Mouse (Mus musculus) mature B cell (primary cell): ENCODE data around the gene Pigs.

Experiments used
- in situ Hi-C: fragments of 300-500 bp; cut with MboI; formaldehyde crosslinking; loops from 2 replicates; pipeline ENCODE4 v1.14.3; 2019

The Pigs gene

DNA sequence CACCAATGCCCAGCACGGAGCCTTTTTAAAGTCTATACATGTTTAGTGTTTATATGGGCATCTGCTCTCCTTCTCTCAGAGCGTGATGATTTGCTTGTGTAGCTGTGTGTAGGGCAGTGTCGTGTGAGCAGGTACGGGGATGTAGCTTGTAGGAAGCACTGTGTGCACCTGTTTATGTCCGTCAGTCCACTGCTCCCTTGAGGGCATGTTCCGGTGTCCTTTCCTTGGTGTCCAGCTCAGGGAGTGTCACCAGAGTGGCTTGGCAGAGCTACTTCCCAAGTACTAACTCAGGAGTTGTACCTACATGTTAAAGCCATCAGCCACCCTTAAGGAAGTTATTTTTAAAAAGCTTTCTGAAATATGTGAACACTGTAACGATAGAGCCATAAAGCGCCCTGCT lies 8.8 kb downstream of the Pigs start:
- in situ Hi-C loops = no loop called here

DNA sequence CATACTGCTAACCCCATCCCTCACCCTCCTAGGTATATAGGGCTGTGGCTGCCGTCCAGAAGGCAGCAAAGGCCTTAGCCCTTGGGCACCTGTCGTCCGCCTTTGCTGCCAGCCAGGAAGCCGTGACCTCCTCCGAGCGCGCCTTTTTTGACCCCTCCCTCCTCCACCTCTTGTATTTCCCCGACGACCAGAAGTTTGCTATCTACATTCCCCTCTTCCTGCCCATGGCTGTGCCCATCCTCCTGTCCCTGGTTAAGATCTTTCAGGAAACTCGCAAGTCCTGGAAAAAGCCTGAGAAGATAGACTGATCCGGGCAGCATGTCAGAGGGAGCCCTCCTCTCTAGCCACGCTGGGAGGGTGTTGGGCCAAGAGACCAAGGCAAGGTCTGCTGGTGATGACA lies 13.5 kb downstream of the Pigs start:
- in situ Hi-C loops = no loop called here

DNA sequence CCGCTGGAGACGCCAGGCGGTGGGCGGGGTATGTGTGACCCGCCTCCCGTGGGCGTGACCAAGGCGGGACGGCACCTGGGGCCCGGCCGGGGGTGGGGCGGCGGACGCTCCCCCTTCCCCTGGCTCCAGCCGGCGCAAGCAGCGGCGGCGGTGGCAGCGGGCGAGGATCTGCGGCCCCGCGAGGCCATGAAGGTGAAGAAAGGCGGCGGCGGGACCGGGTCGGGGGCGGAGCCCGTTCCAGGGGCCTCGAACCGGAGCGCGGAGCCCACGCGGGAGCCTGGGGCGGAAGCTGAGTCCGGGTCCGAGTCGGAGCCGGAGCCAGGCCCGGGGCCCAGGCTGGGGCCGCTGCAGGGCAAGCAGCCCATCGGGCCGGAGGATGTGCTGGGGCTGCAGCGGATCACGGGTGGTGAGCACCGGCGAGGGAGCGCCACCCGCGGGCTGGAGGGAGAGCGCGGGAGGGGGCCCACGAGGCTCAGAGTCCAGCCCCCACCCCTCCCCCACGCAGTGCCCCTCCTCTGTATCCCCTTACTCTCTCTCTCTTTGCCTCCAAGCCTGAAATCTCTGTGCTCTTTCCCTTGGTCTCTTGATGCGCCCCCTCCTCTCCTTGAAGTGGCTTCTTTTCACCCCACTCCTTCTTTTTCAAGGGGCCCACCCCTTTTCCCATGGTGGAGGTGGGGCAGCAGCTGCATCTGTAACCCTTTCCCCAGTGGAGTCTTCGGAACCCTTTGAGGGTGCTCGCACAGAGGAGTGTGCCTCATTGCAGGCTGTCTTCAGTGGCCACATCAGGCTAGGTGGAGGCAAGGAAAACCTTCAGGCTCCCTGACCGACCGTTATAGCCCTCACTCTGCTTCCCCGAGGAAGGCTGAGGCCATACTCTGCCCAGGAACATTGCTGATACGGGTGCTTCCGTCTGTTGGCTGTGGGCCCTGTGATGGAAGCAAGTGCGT lies 15.4 kb downstream of the Pigs start, which contains the start of gene Unc119:
TSS of gene Unc119 (plus strand) at position 102 of the 947 bp plus-strand sequence.
- in situ Hi-C loops = no loop called here

DNA sequence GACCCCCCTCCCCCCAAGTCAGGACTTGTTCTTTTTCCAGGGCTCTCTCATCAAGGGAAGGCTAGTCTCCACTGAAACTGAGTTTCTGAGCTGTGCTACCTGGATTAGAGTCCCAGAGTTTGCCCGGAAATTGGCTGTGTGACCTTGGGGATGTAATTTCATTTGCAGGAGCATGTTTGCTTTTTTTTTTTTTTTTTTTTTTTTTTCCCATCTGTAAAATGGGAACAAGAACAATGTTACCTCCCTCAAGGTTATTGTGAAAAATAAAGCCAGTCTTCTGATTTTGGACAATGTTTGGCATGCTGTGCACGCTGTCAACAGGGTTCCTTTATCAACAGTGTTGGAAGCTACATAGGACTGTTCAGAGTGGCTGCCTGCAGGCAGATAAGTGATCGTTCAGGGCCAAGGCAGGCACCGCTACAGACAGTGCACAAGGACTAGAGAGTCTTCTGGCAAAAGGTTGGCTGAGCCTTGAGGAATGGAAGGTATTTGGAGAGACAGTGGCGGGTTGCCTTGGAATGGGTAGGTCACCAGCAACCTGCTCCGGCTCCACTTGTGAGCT lies 16.2 kb downstream of the Pigs start:
- in situ Hi-C loops = no loop called here

DNA sequence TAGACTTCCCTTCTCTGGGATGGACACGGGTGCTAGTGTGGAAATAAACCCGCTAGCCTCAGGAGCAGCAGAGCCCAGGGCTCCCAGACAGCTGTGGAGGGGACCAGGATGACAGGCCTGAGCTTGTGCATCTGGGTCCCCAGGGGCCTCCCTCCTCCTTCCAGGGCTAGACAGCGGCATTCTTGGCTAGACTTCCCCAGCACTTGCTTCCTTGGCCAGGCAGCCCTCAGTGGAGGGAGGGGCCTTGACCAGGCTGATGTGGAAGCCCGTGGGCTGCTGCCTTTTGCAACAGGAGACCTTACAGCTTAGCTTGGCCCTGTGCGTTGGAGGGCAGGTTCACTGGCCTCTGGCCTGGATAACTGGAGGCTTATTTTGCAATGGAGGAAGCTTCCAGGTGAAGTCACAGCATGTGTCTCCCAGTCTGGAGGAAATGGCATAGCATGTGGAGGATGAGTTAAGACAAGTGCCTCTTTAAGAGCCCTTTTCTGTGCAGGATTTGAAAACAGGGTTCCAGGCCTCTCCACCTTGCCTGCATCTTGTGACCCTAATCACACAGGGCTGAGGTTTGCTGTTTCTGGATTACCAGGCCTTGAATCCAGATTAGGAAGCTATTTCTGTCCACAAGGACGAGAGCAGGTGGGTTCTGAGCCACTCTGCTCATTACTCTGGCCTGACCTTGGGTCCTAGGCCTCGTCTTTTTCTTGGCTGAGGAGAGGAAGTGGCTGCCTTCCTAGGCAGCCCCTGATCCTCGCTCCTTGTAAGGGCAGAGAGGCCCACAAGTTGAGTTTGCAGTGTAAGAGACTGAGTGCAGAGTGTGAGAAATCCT lies 16.9 kb downstream of the Pigs start:
- in situ Hi-C loops = no loop called here

DNA sequence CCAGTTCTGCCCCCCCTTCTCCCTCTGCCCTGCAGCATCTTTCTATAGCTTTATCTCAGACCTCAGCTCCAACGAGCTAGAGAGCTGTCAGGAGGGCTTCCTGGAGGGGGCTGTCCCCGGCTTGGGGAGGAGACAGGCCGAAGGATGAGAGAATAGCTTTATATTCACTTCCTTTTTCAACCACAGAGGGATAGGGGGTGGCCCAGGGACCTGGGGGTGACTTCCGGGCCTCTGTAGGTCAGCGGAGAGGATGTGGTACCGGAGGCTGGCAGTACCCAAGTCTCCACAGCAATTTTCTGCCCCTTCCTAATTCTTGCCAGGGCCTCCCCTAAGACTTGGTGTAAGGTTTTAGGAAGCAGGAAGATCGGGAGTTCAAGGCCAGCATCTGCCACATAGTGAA lies 17.6 kb downstream of the Pigs start:
- in situ Hi-C loops = no loop called here

DNA sequence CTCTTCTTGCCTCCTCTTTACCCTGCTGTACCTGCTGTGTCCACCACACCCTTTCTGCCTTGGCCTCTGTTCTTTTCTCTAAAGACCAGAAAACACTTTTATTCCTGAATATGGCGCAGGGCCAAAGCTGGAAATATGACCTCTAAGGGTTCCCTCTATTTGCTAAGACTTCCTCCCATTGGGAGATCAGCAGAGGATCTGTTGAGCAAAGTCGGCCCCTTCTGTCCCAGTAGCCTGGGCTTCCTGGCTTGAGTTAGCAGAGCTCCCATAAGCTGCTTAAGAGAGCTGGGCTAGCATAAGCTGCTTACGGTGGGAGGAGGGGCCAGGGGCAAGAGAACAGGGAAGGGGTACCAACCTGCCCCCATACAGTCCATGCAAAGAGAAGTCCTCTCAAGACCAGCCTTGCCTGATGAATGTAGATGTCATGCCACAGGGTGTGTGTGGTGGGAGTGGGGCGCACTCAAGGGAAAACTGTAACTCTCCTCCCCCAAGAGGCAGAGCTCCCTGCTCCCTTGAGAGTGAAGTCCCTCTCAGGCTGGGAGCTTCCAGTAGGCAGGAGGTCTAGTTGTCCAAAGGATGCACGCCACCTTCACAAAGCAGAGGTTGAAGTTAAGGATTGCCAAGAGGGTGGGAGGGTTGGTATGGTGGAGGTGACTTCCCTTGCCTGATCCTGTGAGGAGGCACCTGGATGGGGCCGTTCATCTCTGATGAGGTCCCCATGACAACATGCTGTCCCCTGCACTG lies 18.3 kb downstream of the Pigs start:
- in situ Hi-C loops = no loop called here

DNA sequence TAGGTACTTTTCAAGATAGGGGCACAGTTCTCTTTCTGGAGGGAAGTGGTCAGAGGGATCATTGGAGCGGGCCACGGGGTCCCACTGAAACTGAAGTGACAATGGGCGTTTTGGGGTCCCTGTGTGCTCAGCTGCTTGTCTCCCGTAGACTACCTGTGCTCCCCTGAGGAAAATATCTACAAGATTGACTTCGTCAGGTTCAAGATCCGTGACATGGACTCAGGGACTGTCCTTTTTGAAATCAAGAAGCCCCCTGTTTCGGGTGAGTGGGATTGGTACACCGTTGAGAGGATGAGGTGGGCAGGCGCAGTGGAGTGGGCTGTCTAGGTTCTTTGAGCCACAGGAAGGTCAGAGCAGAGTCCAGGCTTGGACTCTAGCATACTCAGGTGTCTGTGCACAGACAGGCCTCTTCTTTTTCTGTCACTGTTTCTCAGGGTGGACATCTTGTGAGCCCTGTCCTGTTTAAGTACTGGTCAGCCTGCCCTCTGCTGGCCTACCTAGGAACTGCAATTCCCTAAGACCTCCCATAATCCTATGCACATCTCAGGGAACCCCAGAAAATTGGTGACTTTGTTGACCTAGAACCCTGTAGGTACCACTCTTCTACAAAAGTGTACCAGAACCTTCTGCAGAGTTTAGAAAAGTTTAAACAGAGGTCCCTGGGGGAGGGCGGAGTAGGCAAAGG lies 19.0 kb downstream of the Pigs start:
- in situ Hi-C loops = no loop called here

DNA sequence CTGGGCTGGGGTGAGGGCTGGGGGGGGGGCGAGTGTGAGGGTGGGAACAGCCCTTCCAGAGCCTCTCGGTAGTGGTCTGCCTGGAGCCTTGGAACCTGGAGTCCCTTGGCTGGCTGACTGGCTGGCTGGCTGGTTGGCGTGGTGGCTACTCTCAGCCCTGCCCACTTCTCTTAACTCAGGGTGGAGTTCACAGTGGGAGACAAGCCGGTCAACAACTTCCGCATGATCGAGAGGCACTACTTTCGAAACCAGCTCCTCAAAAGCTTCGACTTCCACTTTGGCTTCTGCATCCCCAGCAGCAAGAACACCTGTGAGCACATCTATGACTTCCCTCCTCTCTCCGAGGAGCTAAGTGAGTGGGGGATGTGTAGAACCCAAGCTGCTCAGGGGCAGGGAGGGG lies 19.7 kb downstream of the Pigs start:
- in situ Hi-C loops = no loop called here

DNA sequence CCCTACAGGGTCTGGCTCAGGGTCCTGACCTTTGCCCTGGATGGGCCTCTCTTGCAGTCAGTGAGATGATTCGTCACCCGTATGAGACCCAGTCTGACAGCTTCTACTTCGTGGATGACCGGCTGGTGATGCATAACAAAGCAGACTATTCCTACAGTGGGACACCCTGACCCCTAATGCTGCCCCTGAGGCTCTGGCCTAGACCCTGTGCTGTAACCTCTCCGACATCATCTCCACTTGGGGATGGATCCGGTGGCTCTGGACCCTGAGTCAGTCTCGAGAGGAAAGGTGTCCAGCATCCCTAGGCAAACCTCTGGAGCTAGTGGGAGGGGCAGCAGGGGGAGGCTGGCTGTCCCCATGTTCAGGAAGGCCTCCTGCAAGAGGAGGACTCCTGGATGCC lies 20.3 kb downstream of the Pigs start:
- in situ Hi-C loops = no loop called here

DNA sequence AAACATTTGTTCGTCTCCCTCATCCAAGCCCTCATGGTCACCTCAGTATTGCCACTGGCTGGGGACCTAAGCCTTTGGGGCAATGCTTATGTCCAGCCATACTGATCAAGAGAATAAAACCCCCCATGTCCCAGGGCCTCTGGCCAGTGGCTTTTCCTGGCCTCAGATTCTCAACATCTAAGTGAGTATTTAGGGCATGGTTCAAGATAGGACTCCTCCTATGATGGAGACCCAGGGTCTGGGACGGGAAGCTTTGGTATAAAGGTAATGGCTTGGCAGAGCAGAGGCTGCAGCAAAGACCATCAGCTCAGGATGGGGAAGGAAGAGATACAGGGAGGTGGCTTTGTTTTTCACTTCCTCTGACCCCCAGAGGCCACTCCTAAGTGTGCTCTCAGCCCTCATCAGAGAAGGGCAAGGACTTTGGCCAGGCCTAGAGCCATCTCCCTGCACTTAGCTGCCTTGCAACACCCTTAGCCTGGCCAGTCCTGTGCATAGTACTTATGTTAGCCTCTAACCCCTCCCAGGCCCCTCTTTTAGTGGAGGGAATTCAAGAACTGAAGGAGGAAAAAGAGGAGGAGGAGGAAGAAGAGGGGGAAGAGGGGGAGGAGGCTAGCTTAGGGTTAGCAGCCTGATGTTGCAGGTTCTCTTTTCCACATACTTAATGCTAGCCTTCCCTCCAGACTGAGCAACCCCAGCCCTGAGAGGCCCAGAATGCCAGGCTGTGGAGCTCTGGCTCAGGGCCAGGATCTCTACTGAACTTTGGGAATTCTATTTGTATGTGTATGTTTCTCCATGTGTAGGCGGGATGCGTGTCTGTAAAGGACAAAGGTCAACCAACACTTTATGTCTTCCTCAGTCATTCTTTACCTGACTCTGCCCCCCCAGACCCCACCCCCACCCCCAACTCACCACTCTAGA lies 21.5 kb downstream of the Pigs start:
- in situ Hi-C loops = no loop called here

DNA sequence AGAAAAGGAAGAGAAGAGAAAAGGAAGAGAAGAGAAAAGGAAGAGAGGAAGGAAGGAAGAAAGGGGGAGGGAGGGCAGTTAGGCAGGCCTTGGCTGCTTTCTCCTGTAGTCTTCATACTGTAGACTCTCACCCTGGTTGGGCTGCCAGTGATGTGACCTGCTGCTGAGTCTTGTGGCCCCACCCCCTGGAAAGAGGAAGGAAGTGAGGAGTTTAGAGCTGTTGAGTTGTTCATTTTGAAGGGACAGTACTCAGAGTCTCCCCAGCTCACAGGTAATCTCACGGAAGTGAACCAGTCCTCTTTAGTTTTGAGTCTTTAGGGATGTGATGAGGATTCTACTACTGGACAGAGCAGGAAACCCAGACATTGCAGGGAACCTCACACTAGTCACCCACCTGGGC lies 24.9 kb downstream of the Pigs start:
- in situ Hi-C loops = no loop called here

DNA sequence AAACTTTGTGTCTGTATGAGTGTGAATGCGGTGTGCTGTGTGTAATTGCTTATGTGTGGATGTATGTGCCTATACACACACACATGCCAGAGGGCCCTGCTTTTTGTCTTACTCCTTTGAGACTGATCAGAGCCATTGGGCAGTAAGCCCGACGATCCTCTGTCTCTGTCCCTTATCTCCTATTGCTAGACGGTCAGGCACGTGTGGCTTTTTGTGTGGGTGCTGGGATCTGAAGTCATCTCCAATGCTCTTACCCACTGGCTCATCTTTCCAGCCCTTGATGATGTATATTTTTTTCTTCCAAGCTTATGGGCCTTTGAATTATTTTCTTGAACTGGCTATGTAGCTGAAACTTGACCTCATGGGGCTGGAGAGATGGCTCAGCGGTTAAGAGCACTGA lies 26.7 kb downstream of the Pigs start:
- in situ Hi-C loops = no loop called here

DNA sequence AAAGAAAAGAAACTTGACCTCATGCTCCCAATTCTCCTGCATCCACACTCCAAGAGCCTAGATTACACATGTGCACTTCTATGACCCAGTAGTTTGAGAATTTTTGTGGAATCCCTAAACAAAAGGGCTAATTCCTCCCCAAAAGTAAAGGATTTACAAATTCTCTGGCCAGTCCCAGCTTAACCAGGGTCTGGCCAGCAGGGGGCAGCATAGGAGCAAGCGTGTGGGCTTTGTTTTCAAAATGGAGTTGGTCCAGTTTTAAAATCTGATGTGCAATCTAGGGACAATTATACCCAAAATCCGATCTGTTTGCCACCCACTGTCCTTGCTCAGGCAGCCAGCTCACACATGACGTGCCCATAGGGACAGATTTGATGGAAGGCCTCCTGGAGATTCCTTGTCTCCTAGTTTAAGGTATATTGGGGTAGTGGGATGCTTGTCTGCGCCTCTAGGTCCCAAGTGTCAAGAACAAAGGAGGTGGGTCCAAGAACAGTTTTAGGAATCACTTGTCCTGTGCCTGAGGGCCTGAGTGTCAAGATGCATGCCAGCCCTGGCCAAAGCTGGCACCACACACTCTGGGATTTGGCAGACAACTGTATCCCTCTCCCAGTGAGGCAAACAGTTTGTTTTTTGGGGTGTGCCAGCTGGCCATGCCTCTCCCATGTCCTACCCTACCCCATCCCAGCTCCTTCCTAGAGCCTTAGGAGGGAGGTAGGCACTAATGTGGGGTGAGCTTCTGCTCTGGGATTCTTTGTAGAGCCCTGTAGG lies 27.4 kb downstream of the Pigs start:
- in situ Hi-C loops = no loop called here

DNA sequence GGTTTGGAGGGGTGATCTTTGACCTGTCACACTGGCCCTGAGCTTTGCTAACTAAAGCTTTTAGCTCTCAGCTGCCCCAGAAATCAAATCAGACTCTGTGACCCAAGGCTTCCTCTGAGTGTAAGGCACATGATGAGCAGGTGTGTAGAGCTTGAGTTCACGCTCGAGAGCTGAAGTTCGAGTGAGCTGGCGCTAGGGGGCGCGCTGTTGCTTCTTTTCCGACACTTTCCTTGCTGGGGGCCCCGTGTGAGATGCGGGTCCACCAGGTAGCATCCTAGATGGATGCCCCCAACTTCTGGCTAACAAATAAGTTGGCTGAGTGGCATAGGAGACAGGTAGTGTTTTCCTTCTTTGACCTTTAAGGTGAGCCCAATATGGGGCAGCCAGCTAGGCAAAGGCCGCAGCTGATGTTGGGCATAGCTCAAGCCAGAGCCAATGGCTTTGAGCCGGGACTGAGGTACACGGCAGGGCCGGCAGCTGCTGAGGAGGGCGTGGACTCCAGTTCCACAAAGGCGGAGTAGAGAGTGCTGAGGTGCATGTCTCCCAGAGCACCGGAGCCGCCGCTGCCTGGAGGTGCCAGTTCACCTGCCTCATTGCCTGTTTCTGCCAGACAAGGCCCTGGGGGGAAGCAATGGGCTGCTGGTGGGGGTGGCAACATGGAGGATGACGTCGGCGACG lies 30.3 kb downstream of the Pigs start:
- in situ Hi-C loops = no loop called here

DNA sequence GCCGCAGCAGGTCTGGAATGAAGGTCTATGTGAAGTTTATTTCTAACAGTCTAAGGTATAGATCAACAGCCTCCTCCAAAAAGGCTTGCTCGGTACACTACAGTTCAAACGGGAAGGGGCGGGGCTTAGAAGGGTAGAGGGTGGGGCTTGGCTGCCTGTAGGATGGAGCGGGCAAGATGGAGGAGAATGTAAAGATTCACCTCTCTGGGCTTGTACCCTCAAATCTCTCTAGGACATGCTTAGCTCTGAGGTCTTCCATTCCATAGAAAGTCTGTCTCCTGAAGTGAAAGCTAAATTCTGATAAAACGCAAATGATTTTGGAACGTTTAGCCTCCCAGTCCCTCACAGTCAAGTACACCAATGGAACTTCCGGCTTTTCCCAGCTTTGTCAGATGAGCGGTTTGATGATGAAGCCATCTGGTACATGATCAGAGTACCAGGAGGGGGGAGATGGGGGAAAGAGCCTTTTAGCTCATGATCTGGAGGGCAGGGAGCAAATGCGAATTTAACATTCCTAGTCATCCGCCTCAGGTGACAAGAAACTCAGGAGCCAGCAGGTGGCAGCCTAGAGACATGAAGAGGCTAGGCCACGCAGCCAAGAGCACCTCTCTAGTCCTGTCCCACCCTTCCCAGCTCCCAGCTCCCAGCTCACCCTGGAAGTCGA lies 32.0 kb downstream of the Pigs start:
- in situ Hi-C loops = no loop called here

DNA sequence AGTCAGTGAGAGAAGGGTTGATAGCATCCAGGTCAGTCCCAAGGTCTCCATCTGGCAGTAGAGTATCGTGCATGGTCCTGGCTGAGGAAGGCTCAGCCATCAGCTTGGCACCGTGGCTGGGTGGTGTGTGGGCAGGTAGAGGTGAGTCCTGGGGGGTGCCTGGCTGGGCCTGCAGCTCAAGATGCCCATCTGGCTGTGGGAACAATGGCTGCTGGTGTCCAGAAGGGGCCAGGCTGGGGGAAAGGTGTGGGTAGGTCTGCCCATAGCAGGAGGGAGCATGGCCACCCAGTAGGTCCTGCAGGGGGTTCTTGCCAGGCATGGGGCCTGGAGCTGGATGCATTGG lies 32.5 kb downstream of the Pigs start:
- in situ Hi-C loops = no loop called here

DNA sequence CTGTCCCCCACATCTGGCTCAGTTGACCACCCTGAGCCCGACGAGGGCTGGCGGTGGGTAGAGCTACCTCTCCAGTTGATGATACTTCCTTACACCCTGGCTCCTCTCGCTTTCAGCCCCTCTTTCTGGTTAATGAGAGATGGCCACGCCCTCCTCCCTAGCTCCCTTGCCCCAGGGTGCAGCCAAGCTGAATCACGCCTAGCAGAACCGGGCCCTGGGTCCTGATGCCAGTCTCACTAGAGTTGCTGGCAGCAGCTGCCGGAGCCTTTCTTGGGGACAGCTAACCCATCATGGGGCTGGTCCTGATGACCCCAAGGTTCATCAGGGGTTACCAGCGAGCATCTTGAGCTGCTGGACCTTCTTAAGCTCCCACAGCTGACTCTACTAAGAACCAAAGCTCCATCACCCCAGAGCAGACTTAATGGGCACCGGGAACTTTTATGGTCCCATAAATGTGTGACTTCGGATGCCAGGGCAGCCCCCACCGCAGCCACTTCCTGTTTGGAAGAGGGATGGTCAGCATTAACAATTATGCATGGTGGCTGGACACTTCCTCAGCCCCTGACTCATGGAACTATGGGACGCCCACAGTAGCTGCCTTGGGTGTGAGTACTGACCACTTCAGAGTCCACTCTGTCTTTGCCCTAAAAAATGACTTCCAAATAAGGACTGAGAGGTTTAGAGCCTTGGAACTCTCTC lies 35.2 kb downstream of the Pigs start:
- in situ Hi-C loops = no loop called here
